Mouse (Mus musculus) kidney, postnatal 25 days (tissue): ENCODE measurements around the gene Ifitm10.
"Not testable (repeated sequence)": the region's sequence is repeated elsewhere in the genome, so short reads cannot be mapped to it uniquely, and the experiment has no call there.

Experiments
- DNase-seq, 2 experiments: peaks; one replicate each; pipeline ENCODE4 v3.0.0; 2021; ENCODE audit warnings: mixed read lengths in 2 of 2

Gene Ifitm10

DNA sequence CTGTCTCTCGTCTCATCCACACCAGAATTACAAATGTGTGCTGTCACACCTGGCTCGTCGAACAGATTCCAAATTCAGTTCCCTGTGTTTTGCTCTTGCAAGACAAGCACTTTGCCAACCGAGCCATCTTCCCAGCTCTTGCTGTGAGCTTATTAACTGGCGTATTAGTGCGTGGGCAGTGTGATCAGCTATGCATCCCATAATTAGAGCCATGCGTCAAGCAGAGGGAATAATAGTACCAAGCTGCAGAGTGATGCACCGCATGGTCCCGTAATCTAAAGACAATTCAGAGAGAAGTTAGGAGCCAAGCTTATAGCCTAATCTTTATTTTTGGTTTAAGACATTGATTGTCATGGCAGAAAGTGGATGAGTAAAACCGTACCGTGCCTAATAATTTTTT, 54.4 kb downstream of the Ifitm10 start:
- DNase-seq = no peak

DNA sequence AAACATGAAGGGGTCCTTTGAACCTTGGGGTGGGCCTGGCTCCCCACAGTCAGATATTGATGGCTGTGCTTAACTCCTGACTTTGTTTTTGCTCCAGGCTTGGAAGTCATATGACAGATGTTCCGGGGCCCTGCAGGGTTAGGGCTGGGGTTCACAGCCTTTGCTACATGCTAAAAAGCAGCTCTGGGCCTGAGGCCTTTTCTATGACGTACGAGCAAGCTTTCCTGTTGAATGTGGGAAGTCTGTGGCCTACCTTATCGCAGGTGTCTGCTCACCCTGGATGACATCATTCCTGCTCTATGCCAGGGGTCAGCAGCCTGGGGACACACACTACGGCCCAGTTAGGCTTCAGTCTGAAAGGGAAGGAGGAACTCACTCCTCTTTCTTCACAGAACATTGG, 56.3 kb downstream of the Ifitm10 start:
- no peak for DNase-seq

GRCm38 (mm10) chr7:142316558-142316957, 57.0 kb downstream of the Ifitm10 start:
- DNase-seq = peak in 1 of 2 experiments; percentile 41

GRCm38 (mm10) chr7:142314600-142315285, 58.8 kb downstream of the Ifitm10 start:
- no peak for DNase-seq

GRCm38 (mm10) chr7:142303929-142304328, 69.6 kb downstream of the Ifitm10 start:
- DNase-seq = not testable (repeated sequence)

DNA sequence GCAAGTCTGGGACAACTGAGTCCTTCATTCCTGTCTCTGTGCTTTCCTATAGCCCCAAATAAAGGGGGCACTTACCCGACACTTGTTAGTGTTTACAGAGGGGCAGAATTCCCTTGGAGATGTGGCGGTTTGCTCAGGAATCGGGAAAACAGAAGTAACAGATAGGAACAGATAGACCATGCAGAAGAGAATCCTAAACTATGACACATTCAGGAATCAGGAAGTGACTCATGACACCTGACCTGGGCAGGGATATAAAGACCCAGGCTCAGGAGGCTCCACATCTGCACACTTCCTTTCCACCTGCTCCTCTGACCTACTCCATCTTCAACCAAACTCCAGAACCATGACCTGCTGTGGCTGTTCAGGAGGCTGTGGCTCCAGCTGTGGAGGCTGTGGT, 70.3 kb downstream of the Ifitm10 start, which contains the start of gene Krtap5-4:
Gene Krtap5-4, plus strand, starts transcription at position 301 of the 400 bp plus-strand sequence.
- DNase-seq = no peak

DNA sequence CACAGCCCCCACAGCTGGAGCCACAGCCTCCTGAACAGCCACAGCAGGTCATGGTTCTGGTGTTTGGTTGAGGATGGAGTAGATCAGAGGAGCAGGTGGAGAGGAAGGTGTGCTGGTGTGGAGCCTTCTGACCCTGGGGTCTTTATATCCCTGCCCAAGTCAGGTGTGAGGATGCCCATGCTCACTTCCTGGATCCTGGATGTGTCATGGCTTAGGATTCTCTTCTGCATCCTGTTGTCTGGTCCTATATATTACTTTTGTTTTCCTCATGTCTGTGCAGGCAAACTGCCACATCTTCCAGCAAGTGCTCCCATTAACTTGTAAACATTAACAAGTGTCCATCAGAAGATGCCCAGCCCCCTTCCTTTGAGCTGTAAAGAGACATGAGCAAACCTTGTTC, 76.5 kb downstream of the Ifitm10 start, which contains the start of gene Krtap5-1:
Gene Krtap5-1, minus strand, starts transcription at position 101 of the 400 bp plus-strand sequence.
- peak in 1 of 2 experiments; percentile 5 for DNase-seq

- peak in 1 of 2 experiments; percentile 32 for DNase-seq
Observed at GRCm38 (mm10) chr7:142296108-142296507, 77.4 kb downstream of the Ifitm10 start.

DNA sequence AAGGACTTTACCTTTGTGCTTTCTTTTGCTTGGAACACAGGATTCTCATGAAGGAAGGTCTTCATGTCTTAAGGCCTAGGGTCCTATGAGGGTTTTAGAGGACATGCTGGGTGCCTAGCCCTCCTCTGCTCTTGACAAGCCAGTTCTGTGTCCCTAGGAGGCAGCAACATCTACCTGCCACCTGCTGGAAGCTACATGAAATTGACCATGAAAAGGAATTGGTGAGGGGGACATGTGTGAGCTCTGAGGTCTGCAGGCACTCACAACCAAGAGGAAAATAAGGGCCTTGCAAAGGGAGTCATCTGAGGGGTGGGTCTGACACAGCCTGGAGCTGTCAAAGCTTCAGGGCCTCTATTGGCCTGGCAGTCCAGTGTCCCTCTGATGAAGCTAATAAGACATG, 78.1 kb downstream of the Ifitm10 start:
- DNase-seq = no peak

DNA sequence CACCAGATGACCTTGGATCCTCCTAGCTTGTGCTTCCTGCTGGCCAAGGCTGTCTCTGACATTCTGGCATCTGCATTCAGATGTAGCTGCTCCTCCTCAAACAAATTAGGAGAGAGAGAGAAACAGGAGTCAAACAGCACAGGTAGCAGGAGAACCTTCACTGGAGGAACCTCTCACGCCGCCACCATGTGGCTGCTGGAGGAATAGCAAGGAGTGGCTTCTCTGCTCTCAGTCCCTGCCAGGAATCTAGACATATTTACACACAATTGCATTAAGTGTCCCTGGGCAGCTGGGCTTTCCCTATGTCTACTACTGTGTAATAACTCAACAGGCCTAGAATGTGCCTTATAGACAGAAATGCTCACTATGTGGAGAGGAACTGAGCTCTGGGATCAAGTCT, 79.7 kb downstream of the Ifitm10 start:
- DNase-seq = peak; percentile 30 to 39

- not testable (repeated sequence) for DNase-seq
Observed at GRCm38 (mm10) chr7:142285910-142286612, 87.5 kb downstream of the Ifitm10 start.

GRCm38 (mm10) chr7:142285130-142285835, 88.3 kb downstream of the Ifitm10 start:
- DNase-seq = peak; percentile 41 to 57

- peak; percentile 91 to 97 for DNase-seq
Observed at GRCm38 (mm10) chr7:142284615-142285080, 88.9 kb downstream of the Ifitm10 start.

DNA sequence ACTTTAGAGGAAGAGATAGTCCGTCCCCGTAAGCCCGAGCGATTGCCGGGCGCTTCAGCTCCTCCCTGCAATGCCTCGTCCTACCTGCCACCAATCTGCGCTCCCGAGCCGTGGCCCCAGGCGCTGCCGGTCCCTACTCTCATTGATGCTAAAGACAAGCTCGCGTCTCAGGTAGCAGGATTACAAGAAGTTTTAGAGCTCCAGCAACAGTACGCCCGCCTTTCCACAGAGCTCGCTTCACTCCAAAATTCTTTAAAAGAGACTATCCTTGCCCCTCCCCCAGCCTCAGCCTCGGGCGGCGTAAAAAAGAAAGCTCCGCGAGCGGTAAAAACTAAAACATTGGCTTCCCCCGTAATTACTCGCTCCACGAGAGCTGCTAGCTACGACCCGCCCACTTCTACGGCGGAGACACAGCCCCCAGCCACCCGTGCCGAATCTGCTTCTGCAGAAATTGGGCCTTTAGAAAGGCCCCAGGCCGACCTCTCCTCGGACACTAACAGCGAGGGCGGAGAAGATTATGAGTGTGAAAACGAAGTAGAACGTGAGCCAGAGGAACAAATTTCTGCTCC, 89.4 kb downstream of the Ifitm10 start:
- peak; percentile 55 to 70 for DNase-seq

GRCm38 (mm10) chr7:142282847-142283246, 90.7 kb downstream of the Ifitm10 start:
- peak in 1 of 2 experiments; percentile 42 for DNase-seq

- not testable (repeated sequence) for DNase-seq
Observed at GRCm38 (mm10) chr7:142279291-142279690, 94.3 kb downstream of the Ifitm10 start.

- DNase-seq = peak; percentile 65 to 77
Observed at GRCm38 (mm10) chr7:142278183-142278582, 95.4 kb downstream of the Ifitm10 start.
